Comparison of ENCODE assay signal across 8 mouse cellular contexts in genomic region chr3:88424605-88425329, GRCm38 (mm10). TPM values are rescaled to one million over a fixed set of nuclear protein-coding genes. Genes with fewer than 3 reads are reported as not detected.
A peak's percentile ranks its signal among the peaks of the same experiment; 100 is the strongest.
DNase-seq lines count a peak whose midpoint lies in the region; ATAC-seq and TF ChIP-seq lines count a peak whose summit lies in the region.

TSS of gene Slc25a44 (minus strand) at chr3:88425139.

- no peaks in the 10 kb centered on the region for H3K27me3 ChIP-seq in forebrain, embryonic 10.5 days (ENCODE audit: poor library complexity, severe bottlenecking)
- H3K27me3 ChIP-seq in heart, embryonic 15.5 days, result no peaks in the 10 kb centered on the region
- no peaks in the 10 kb centered on the region; the same call in 1 of the 2 replicates for H3K27me3 ChIP-seq in liver, embryonic 14.5 days (ENCODE audit: control insufficient read depth, insufficient read depth, low read length)
- no peaks in the 10 kb centered on the region for H3K27me3 ChIP-seq in neural tube, embryonic 11.5 days (ENCODE audit: control insufficient read depth, insufficient read depth, low read length)
- no peaks in the 10 kb centered on the region for H3K27me3 ChIP-seq in stomach, postnatal 0 days (ENCODE audit: control insufficient read depth, insufficient read depth, low read length)

- ATAC-seq in heart, embryonic 15.5 days (replicated peaks; ENCODE audit: insufficient number of reproducible peaks, insufficient read depth, low FRiP score, low read depth), result peak; percentile 97
- ATAC-seq in liver, embryonic 14.5 days (ENCODE audit: insufficient read depth), result peak; percentile 97
- peak; percentile 98 for ATAC-seq in neural tube, embryonic 11.5 days (ENCODE audit: insufficient read depth, low FRiP score, low TSS enrichment)
- peak; percentile 96 for ATAC-seq in stomach, postnatal 0 days (ENCODE audit: low FRiP score, low TSS enrichment)

- WGBS in forebrain, embryonic 10.5 days, result 2% methylated on average over 35 of the region's 35 CpGs
- WGBS in heart, embryonic 15.5 days, result 1% methylated on average over 35 of the region's 35 CpGs
- WGBS in liver, embryonic 14.5 days (ENCODE audit: insufficient replicate concordance), result under 1% methylated on average over 35 of the region's 35 CpGs
- WGBS in neural tube, embryonic 11.5 days, result 1% methylated on average over 35 of the region's 35 CpGs
- WGBS in stomach, postnatal 0 days, result under 1% methylated on average over 35 of the region's 35 CpGs

- peak within 1 kb of the TSS; percentile 88 for H3K4me3 ChIP-seq in forebrain, embryonic 10.5 days
- H3K4me3 ChIP-seq in heart, embryonic 15.5 days, result peak within 1 kb of the TSS; percentile 92
- peak within 1 kb of the TSS; percentile 74 to 76 for H3K4me3 ChIP-seq in liver, embryonic 14.5 days (ENCODE audit: insufficient read depth in 1 of 2, low read depth in 2 of 2, low read length in 2 of 2)
- peak within 1 kb of the TSS; percentile 57 for H3K4me3 ChIP-seq in neural tube, embryonic 11.5 days (ENCODE audit: low read depth, low read length)
- peak within 1 kb of the TSS; percentile 78 for H3K4me3 ChIP-seq in stomach, postnatal 0 days (ENCODE audit: low read depth, low read length)

- peak within 1 kb of the TSS; percentile 95 for H3K4me2 ChIP-seq in heart, embryonic 15.5 days
- peak within 1 kb of the TSS; percentile 81 for H3K4me2 ChIP-seq in liver, embryonic 14.5 days (ENCODE audit: low read depth)
- peak within 1 kb of the TSS; percentile 69 for H3K4me2 ChIP-seq in neural tube, embryonic 11.5 days (ENCODE audit: low read depth)
- H3K4me2 ChIP-seq in stomach, postnatal 0 days (replicated peaks; ENCODE audit: low read depth), result peak within 1 kb of the TSS; percentile 95

- no peak for TF ChIP-seq CTCF in liver, embryonic 14.5 days (IDR thresholded peaks at IDR 0.05; ENCODE audit: low read depth)
- TF ChIP-seq CTCF in stomach, postnatal 0 days (IDR thresholded peaks at IDR 0.05; ENCODE audit: low read depth), result no peak

- peak within 1 kb of the TSS; percentile 79 for H3K9ac ChIP-seq in heart, embryonic 15.5 days
- H3K9ac ChIP-seq in liver, embryonic 14.5 days (replicated peaks), result peak within 1 kb of the TSS; percentile 70
- H3K9ac ChIP-seq in neural tube, embryonic 11.5 days (ENCODE audit: low read length), result peak within 1 kb of the TSS; percentile 55
- H3K9ac ChIP-seq in stomach, postnatal 0 days (ENCODE audit: low read length), result peak within 1 kb of the TSS; percentile 76

- H3K9me3 ChIP-seq in forebrain, embryonic 10.5 days, result no peaks in the 10 kb centered on the region
- H3K9me3 ChIP-seq in heart, embryonic 15.5 days (replicated peaks), result no peaks in the 10 kb centered on the region
- H3K9me3 ChIP-seq in liver, embryonic 14.5 days (ENCODE audit: control insufficient read depth, low read length), result no peaks in the 10 kb centered on the region
- no peaks in the 10 kb centered on the region for H3K9me3 ChIP-seq in neural tube, embryonic 11.5 days (ENCODE audit: control insufficient read depth, low read length)
- no peaks in the 10 kb centered on the region for H3K9me3 ChIP-seq in stomach, postnatal 0 days (ENCODE audit: control insufficient read depth, low read length)

- H3K36me3 ChIP-seq in forebrain, embryonic 10.5 days (replicated peaks), result peaks cover 23% of the 10 kb centered on the region
- H3K36me3 ChIP-seq in heart, embryonic 15.5 days, result peaks cover 11% of the 10 kb centered on the region
- peaks cover 11% of the 10 kb centered on the region; the same call in 1 of the 2 replicates for H3K36me3 ChIP-seq in liver, embryonic 14.5 days (replicated peaks; ENCODE audit: control insufficient read depth, insufficient read depth, low read depth)
- peaks cover 5% of the 10 kb centered on the region for H3K36me3 ChIP-seq in neural tube, embryonic 11.5 days (ENCODE audit: control insufficient read depth, insufficient read depth, low read length)
- peaks cover 8% of the 10 kb centered on the region for H3K36me3 ChIP-seq in stomach, postnatal 0 days (ENCODE audit: control insufficient read depth, insufficient read depth, low read length)

- H3K4me1 ChIP-seq in forebrain, embryonic 10.5 days, result peaks cover 33% of the 10 kb centered on the region
- peaks cover 21% of the 10 kb centered on the region for H3K4me1 ChIP-seq in heart, embryonic 15.5 days (replicated peaks)
- peaks cover 23 to 35% of the 10 kb centered on the region in 2 experiments for H3K4me1 ChIP-seq in liver, embryonic 14.5 days (replicated peaks; ENCODE audit: control insufficient read depth in 2 of 2, insufficient read depth in 2 of 2, low read length in 1 of 2)
- H3K4me1 ChIP-seq in neural tube, embryonic 11.5 days (ENCODE audit: control insufficient read depth, insufficient read depth, low read length), result peaks cover 12% of the 10 kb centered on the region; the same call in 1 of the 2 replicates
- H3K4me1 ChIP-seq in stomach, postnatal 0 days (replicated peaks; ENCODE audit: control insufficient read depth, insufficient read depth), result peaks cover 7% of the 10 kb centered on the region

- peak; percentile 86 to 92 for DNase-seq in CD8-positive naive resting alpha-beta T cell, adult 2 months (ENCODE audit: low read depth in 2 of 2, low spot score in 2 of 2)
- DNase-seq in c-Kit-positive CD71-negative TER-119-negative erythroid progenitor cells, embryonic 14.5 days (ENCODE audit: low read depth), result peak; percentile 97
- peak; percentile 93 for DNase-seq in forebrain, embryonic 10.5 days (ENCODE audit: extremely low spot score, low spot score)
- peak; percentile 96 for DNase-seq in kidney, postnatal 25 days
- peak; percentile 99 for DNase-seq in liver, embryonic 14.5 days (ENCODE audit: low read depth in 3 of 3, low spot score in 3 of 3)
- peak; percentile 95 for DNase-seq in neural tube, embryonic 11.5 days (ENCODE audit: low spot score)
- peak; percentile 94 for DNase-seq in stomach, postnatal 0 days (ENCODE audit: low spot score)

- H3K27ac ChIP-seq in forebrain, embryonic 10.5 days, result peak within 1 kb of the TSS; percentile 80
- H3K27ac ChIP-seq in heart, embryonic 15.5 days, result peak within 1 kb of the TSS; percentile 58
- peak within 1 kb of the TSS; percentile 53 for H3K27ac ChIP-seq in liver, embryonic 14.5 days
- H3K27ac ChIP-seq in neural tube, embryonic 11.5 days (ENCODE audit: low read depth, low read length), result no peak within 1 kb of the TSS
- H3K27ac ChIP-seq in stomach, postnatal 0 days (replicated peaks), result peak within 1 kb of the TSS; percentile 63; the same call in 1 of the 2 replicates

- TF ChIP-seq EP300 in liver, embryonic 14.5 days (IDR thresholded peaks at IDR 0.05; ENCODE audit: low read depth), result no peak
- TF ChIP-seq EP300 in stomach, postnatal 0 days (optimal IDR thresholded peaks at IDR 0.05), result no peak

RNA-seq across cellular contexts. Expression of gene Slc25a44, which starts in this region (rescaled TPM):
- polyA plus RNA-seq in forebrain, embryonic 10.5 days (2016; fragmentation: Nextera tagmentation; extraction: Ambion mirVana), result 17.9 and 20.0 TPM in 2 replicates
- polyA plus RNA-seq in heart, embryonic 15.5 days (2015; fragmentation: Nextera tagmentation; extraction: Ambion mirVana), result 11.8 and 14.1 TPM in 2 replicates
- polyA plus RNA-seq in liver, embryonic 14.5 days (2012; rRNA removed), result 8.8 and 9.2 TPM in 2 replicates
- polyA plus RNA-seq in liver, embryonic 14.5 days (2014; fragmentation: Nextera tagmentation; extraction: Ambion mirVana), result 9.9 and 11.7 TPM in 2 replicates
- polyA plus RNA-seq in neural tube, embryonic 11.5 days (2014; fragmentation: Nextera tagmentation; extraction: Ambion mirVana), result 24.8 and 27.0 TPM in 2 replicates
- 9.7 and 9.8 TPM in 2 replicates for polyA plus RNA-seq in stomach, postnatal 0 days (2015; fragmentation: Nextera tagmentation; extraction: Ambion mirVana)
